Mouse (Mus musculus) lung, embryonic 16.5 days (tissue): ENCODE results near the gene Ankle1. TPM values are rescaled to one million over a fixed set of nuclear protein-coding genes. Genes with fewer than 3 reads are reported as not detected.
A peak's percentile ranks its signal among the peaks of the same experiment; 100 is the strongest.

Experiments used
- ATAC-seq: fragments of 200-750 bp; cut with Nextera tagmentation; 2 replicates; pipeline ENCODE4 v1.8.0; 2017; ENCODE audit warnings: low read depth, mild to moderate bottlenecking, moderate library complexity
- H3K27ac ChIP-seq: fragments of 300-500 bp; sonication (generic); 2 replicates; pipeline ENCODE4 v1.5.1; 2014; ENCODE audit warnings: mild to moderate bottlenecking, control low read depth, low read length
- H3K27me3 ChIP-seq: fragments of 300-500 bp; sonication (generic); 2 replicates; pipeline ENCODE4 v1.6.1; 2014; ENCODE audit warnings: low read depth, low read length, mixed read lengths; ENCODE audit not compliant: control insufficient read depth, insufficient read depth
- H3K36me3 ChIP-seq: fragments of 300-500 bp; sonication (generic); 2 replicates; pipeline ENCODE4 v1.6.1; 2014; ENCODE audit warnings: low read length; ENCODE audit not compliant: control insufficient read depth, insufficient read depth
- H3K4me1 ChIP-seq: fragments of 300-500 bp; sonication (generic); replicated peaks from 2 replicates; pipeline ENCODE4 v1.6.1; 2014; ENCODE audit warnings: low read length, mixed read lengths; ENCODE audit not compliant: control insufficient read depth, insufficient read depth
- H3K4me2 ChIP-seq: fragments of 300-500 bp; sonication (generic); 2 replicates; pipeline ENCODE4 v1.6.1; 2014; ENCODE audit warnings: low read depth, low read length, control low read depth
- H3K4me3 ChIP-seq: fragments of 300-500 bp; sonication (generic); 2 replicates; pipeline ENCODE4 v1.5.1; 2014; ENCODE audit warnings: mild to moderate bottlenecking, low read length, control low read depth
- H3K9ac ChIP-seq: fragments of 300-500 bp; sonication (generic); 2 replicates; pipeline ENCODE4 v1.6.1; 2014; ENCODE audit warnings: low read length, control low read depth
- H3K9me3 ChIP-seq: fragments of 300-500 bp; sonication (generic); 2 replicates; pipeline ENCODE4 v1.6.1; 2016; ENCODE audit warnings: low read length; ENCODE audit not compliant: control insufficient read depth
- WGBS: fragments of 180-500 bp; shearing (Covaris S2); extraction: QIAGEN DNeasy Blood & Tissue Kit; methylation state at CpG from one replicate; pipeline ENCODE4 v1.1.7; 2014; 5-methylcytosine and 5-hydroxymethylcytosine counted together
- polyA plus RNA-seq: library from polyadenylated mRNA; unstranded; fragments of >200 nt; fragmentation: Nextera tagmentation; extraction: Ambion mirVana; gene quantifications from 2 replicates; pipeline ENCODE4 v1.2.1, GENCODE M21; 2015

Ankle1 gene
- polyA plus RNA-seq, 1 experiment from 2014 or later = 44.9 TPM

- Histone ChIP-seq H3K9ac (peak within 1 kb of the TSS; percentile 95), H3K4me2 (peak within 1 kb of the TSS; percentile 75), H3K36me3 (peaks cover 8% of the 10 kb centered on the region), H3K27me3 (no peaks in the 10 kb centered on the region), H3K9me3 (no peaks in the 10 kb centered on the region), H3K4me3 (peak within 1 kb of the TSS; percentile 99), H3K27ac (peak within 1 kb of the TSS; percentile 96), H3K4me1 (peaks cover 41% of the 10 kb centered on the region)
- peak; percentile 58 for ATAC-seq
- WGBS = under 1% methylated on average over 60 of the region's 89 CpGs
Measured at GRCm38 (mm10) chr8:71381421-71381970, 24.3 kb upstream of the Ankle1 start, which contains the start of gene Nr2f6. Gene Nr2f6 (minus strand): TSS chr8:71381960.

- H3K36me3 ChIP-seq = peaks cover 7% of the 10 kb centered on the region
- H3K27ac ChIP-seq = peak overlapping the region; percentile 96
- ATAC-seq = peak; percentile 95
- peak overlapping the region; percentile 99 for H3K4me3 ChIP-seq
- peak overlapping the region; percentile 75 for H3K4me2 ChIP-seq
- no peaks in the 10 kb centered on the region for H3K27me3 ChIP-seq
- peak overlapping the region; percentile 95 for H3K9ac ChIP-seq
- H3K9me3 ChIP-seq = no peaks in the 10 kb centered on the region
- H3K4me1 ChIP-seq = peaks cover 34% of the 10 kb centered on the region
- WGBS = 3% methylated on average over 49 of the region's 80 CpGs
Measured at GRCm38 (mm10) chr8:71381971-71382961, 23.5 kb upstream of the Ankle1 start.

GRCm38 (mm10) chr8:71383396-71383795 is 22.4 kb upstream of the Ankle1 start:
- no peaks in the 10 kb centered on the region for H3K9me3 ChIP-seq
- peaks cover 32% of the 10 kb centered on the region for H3K4me1 ChIP-seq
- H3K4me3 ChIP-seq = no peak overlapping the region
- H3K9ac ChIP-seq = peak overlapping the region; percentile 95
- no peak overlapping the region for H3K4me2 ChIP-seq
- WGBS = 29% methylated on average over 12 of the region's 12 CpGs
- peak overlapping the region; percentile 96 for H3K27ac ChIP-seq
- ATAC-seq = no peak
- H3K36me3 ChIP-seq = no peaks in the 10 kb centered on the region
- H3K27me3 ChIP-seq = no peaks in the 10 kb centered on the region

GRCm38 (mm10) chr8:71383860-71384259 is 21.9 kb upstream of the Ankle1 start:
- Histone ChIP-seq H3K9me3 (no peaks in the 10 kb centered on the region), H3K4me2 (no peak overlapping the region), H3K27ac (no peak overlapping the region), H3K27me3 (no peaks in the 10 kb centered on the region), H3K4me3 (no peak overlapping the region), H3K4me1 (peaks cover 27% of the 10 kb centered on the region), H3K9ac (no peak overlapping the region), H3K36me3 (no peaks in the 10 kb centered on the region)
- WGBS = 45% methylated on average over 3 of the region's 3 CpGs
- no peak for ATAC-seq

GRCm38 (mm10) chr8:71385212-71385835 is 20.5 kb upstream of the Ankle1 start:
- Histone ChIP-seq H3K36me3 (0 out of 2 replicates have a peak, but pooled peaks cover 3% of the 10 kb centered on the region), H3K4me1 (peaks cover 16% of the 10 kb centered on the region), H3K4me3 (no peak overlapping the region), H3K9me3 (no peaks in the 10 kb centered on the region), H3K27ac (no peak overlapping the region), H3K4me2 (no peak overlapping the region), H3K9ac (no peak overlapping the region), H3K27me3 (no peaks in the 10 kb centered on the region)
- 59% methylated on average over 12 of the region's 12 CpGs for WGBS
- no peak for ATAC-seq

GRCm38 (mm10) chr8:71388267-71388666 is 17.5 kb upstream of the Ankle1 start:
- Histone ChIP-seq H3K4me3 (no peak overlapping the region), H3K36me3 (0 out of 2 replicates have a peak, but pooled peaks cover 3% of the 10 kb centered on the region), H3K9me3 (no peaks in the 10 kb centered on the region), H3K9ac (no peak overlapping the region), H3K4me2 (no peak overlapping the region), H3K27ac (no peak overlapping the region), H3K4me1 (peaks cover 11% of the 10 kb centered on the region), H3K27me3 (no peaks in the 10 kb centered on the region)
- 41% methylated on average over 1 of the region's 1 CpGs for WGBS
- no peak for ATAC-seq

- no peaks in the 10 kb centered on the region for H3K27me3 ChIP-seq
- H3K4me3 ChIP-seq = no peak overlapping the region
- H3K36me3 ChIP-seq = 0 out of 2 replicates have a peak, but pooled peaks cover 3% of the 10 kb centered on the region
- H3K4me1 ChIP-seq = peaks cover 9% of the 10 kb centered on the region
- no peak overlapping the region for H3K9ac ChIP-seq
- H3K9me3 ChIP-seq = no peaks in the 10 kb centered on the region
- no peak for ATAC-seq
- H3K4me2 ChIP-seq = no peak overlapping the region
- WGBS = 80% methylated on average over 2 of the region's 2 CpGs
- no peak overlapping the region for H3K27ac ChIP-seq
Measured at GRCm38 (mm10) chr8:71391696-71392095, 14.1 kb upstream of the Ankle1 start.

GRCm38 (mm10) chr8:71392391-71392790 is 13.4 kb upstream of the Ankle1 start:
- H3K9ac ChIP-seq = no peak overlapping the region
- no peaks in the 10 kb centered on the region for H3K27me3 ChIP-seq
- no peak for ATAC-seq
- H3K9me3 ChIP-seq = no peaks in the 10 kb centered on the region
- peaks cover 12% of the 10 kb centered on the region for H3K4me1 ChIP-seq
- no peak overlapping the region for H3K27ac ChIP-seq
- 0 out of 2 replicates have a peak, but pooled peaks cover 3% of the 10 kb centered on the region for H3K36me3 ChIP-seq
- no peak overlapping the region for H3K4me2 ChIP-seq
- H3K4me3 ChIP-seq = no peak overlapping the region
- 68% methylated on average over 5 of the region's 5 CpGs for WGBS

- Histone ChIP-seq H3K4me2 (peak overlapping the region; percentile 37), H3K27ac (no peak overlapping the region; the same call in 1 of the 2 replicates), H3K36me3 (0 out of 2 replicates have a peak, but pooled peaks cover 3% of the 10 kb centered on the region), H3K27me3 (no peaks in the 10 kb centered on the region), H3K4me1 (peaks cover 16% of the 10 kb centered on the region), H3K4me3 (peak overlapping the region; percentile 20), H3K9me3 (no peaks in the 10 kb centered on the region), H3K9ac (0 out of 2 replicates have a peak overlapping the region, but pooled peaks have one; percentile 14)
- ATAC-seq = no peak
- WGBS = 11% methylated on average over 3 of the region's 3 CpGs
Measured at GRCm38 (mm10) chr8:71392871-71393270, 12.9 kb upstream of the Ankle1 start.
